ENCODE assay signal across 8 mouse cellular contexts in genomic region chr6:127582391-127583176, GRCm38 (mm10). TPM values are rescaled to one million over a fixed set of nuclear protein-coding genes. Genes with fewer than 3 reads are reported as not detected.
DNase-seq lines count a peak whose midpoint lies in the region; ATAC-seq lines count a peak whose summit lies in the region.

No protein-coding gene starts in this region.

- H3K27ac ChIP-seq in hindbrain, embryonic 15.5 days (replicated peaks) = peak overlapping the region; percentile 28

- no peaks in the 10 kb centered on the region for H3K36me3 ChIP-seq in hindbrain, embryonic 15.5 days

- peak overlapping the region; percentile 34 for H3K9ac ChIP-seq in hindbrain, embryonic 15.5 days

- H3K4me1 ChIP-seq in hindbrain, embryonic 15.5 days (replicated peaks) = peaks cover 15% of the 10 kb centered on the region

- peak overlapping the region; percentile 26 for H3K4me3 ChIP-seq in hindbrain, embryonic 15.5 days

- ATAC-seq in hindbrain, embryonic 15.5 days (ENCODE audit: low FRiP score, low read depth) = peak; percentile 68; the same call in 1 of the 2 replicates

- WGBS in hindbrain, embryonic 15.5 days = 7% methylated on average over 15 of the region's 15 CpGs

- H3K4me2 ChIP-seq in hindbrain, embryonic 15.5 days = peak overlapping the region; percentile 52

- no peaks in the 10 kb centered on the region for H3K27me3 ChIP-seq in hindbrain, embryonic 15.5 days

- peak; percentile 82 for DNase-seq in ZHBTc4 (ENCODE audit: low read depth, low spot score)
- DNase-seq in cerebellum, postnatal 14 days = peak; percentile 88 to 91
- peak; percentile 38 to 82 for DNase-seq in frontal cortex, postnatal 14 days (ENCODE audit: low spot score in 2 of 2)
- DNase-seq in layer of hippocampus, postnatal 36 days = peak; percentile 48 to 79
- DNase-seq in lung, postnatal 25 days (ENCODE audit: low spot score) = peak; percentile 83
- DNase-seq in retina, postnatal 7 days (ENCODE audit: low read depth, low spot score) = peak; percentile 73
- DNase-seq in urinary bladder, adult 2 months (ENCODE audit: low spot score) = peak; percentile 41

- no peaks in the 10 kb centered on the region for H3K9me3 ChIP-seq in hindbrain, embryonic 15.5 days

RNA-seq across cellular contexts. Expression of gene Cracr2a, which starts 21.4 kb away (rescaled TPM):
- polyA plus RNA-seq in hindbrain, embryonic 15.5 days (2015; fragmentation: Nextera tagmentation; extraction: Ambion mirVana) = 0.81 and 0.82 TPM in 2 replicates
- 1 to 10 TPM; 1.8 to 2.6 TPM for total RNA-seq in layer of hippocampus, postnatal 36 days (2021)
- polyA plus RNA-seq in urinary bladder, adult 2 months (2012; rRNA removed) = 0.96 and 1.7 TPM in 2 replicates

Comparison
In these comparisons a context has a peak if more than half of its experiments do, and no peak if none do; other contexts are left out.
1. Peak in every context shown above with its lines: DNase-seq, ATAC-seq, H3K4me3 ChIP-seq and H3K27ac ChIP-seq.